Mouse (Mus musculus) A20 (cell line): ENCODE results near the gene Angptl2.

Source experiments
- DNase-seq: peaks from one replicate; pipeline ENCODE4 v3.0.0-alpha.2; 2011; ENCODE audit warnings: low read depth, low spot score

Angptl2 gene

DNA sequence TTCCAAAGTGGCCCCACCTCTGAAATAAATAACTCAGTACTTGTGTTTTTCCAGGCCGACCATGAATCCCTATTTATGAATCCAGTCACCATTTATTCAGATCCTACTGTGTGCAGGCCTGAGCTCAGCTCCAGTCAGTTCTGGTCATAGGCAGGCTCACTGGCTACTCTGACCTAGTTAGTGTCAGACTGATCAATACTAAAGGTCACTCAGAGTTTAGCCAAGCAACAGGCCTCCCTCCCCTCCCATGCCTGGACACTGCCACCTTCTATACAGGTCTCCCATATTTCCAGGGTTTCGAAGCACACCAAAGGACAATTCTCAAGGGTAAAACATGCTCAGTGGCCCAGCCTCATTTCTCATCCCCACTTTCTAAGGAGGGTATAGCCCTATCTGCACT lies 54.7 kb downstream of the Angptl2 start:
- no peak for DNase-seq

DNA sequence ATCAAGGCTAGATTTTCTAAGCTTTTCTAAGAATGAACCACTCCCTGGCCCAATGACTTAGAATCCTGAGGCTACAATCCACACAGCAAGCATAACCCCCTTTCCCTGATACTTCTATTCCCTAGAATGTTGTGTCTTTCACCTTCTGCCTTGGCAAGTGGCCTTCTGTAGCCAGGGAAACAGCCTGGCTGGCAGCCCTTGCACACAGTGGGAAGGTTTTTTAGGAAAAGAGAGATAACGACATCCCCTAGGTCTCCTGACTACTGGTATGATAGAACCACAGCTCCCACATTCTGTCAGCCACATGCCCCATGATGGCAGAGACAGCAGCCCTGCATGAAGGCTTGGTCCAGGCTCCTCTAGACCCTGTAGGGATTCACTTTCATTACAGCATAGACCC lies 55.6 kb downstream of the Angptl2 start:
- DNase-seq = no peak

DNA sequence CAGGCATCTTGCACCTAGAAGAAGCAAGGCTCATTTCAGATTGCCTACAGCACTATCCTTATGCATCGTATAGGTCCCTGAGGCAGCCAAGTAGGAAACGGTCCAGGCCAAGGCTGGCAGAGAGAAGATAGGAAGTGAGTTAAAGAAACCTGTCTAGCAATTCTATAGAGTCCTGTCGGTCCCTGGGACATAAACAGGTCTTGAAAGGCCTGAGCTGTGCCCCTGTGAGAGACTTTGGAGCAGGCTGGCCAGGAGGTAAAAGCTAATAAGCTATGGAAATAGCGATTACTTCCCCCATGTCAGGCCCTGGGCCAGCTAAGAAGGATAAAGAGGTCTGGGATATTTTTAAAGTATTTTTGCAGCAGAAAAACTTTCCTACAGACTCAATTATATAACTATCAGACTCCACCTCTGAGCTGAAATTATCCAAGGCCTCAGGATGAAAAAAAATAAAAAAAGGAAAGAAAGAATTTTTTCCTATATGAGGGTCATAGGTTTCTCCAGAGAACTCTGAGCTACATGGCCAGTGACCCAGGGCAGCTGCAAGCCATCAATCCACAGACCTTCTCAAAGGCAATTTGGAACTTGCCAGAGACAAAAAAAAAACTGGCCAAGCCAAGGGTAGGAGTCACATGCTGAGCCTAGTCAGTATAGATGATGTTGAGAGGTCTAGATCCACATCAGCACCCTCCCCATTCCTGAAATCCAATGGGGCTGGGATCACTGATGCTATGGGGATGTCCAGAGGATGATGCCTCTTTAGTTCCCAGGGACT lies 57.0 kb downstream of the Angptl2 start:
- no peak for DNase-seq

DNA sequence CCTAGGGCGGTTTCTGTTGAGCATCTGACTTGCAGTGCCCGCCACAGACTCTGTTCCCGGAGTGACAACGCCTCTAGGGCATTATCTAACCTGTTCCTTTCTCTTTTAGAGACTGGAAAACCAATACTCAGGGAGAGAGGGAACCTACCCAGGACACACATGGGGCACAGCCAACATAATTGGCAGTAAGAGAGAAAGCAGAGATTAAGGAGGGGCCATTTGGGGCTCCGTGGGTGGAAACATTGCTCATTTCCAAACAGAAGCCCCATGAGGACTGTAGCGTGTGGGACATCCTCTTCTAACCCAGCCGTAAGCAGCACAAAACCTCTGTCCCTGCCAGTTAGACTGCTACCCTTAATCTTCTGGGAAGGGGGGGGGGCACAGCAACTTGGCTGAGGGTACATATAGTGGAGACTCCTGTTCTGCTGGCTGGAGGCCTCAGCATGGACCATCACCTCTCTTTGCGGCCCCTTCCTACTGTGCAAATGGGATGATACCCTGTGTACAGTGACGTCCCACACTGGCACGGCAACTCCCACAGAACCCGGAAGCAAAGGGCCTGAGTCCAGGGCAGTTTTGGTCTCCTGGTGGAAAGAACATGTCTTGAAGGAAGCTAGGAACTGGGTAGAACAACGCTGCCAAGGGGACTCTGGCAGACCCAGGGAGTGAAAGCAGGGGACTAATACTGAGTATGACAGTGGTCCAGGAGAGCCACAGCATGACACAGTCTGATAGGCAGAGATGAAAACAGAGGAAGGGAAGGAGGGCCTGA lies 59.0 kb downstream of the Angptl2 start:
- no peak for DNase-seq

DNA sequence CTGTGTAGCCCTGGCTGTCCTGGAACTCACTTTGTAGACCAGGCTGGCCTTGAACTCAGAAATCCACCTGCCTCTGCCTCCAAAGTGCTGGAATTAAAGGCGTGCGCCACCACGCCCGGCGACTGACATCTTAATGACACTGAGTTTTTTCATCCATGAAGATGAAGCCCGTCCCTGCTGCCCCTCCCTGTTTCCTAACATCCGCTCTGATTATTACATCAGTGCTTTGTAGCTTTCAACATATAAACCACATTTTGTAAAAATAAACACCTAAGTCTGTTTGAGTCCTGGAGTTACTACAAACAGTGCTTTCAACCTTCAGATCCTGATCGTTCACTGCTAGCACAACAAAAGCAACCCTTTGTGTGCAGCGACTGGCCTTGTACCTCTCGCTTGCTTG lies 63.9 kb downstream of the Angptl2 start:
- DNase-seq = no peak

DNA sequence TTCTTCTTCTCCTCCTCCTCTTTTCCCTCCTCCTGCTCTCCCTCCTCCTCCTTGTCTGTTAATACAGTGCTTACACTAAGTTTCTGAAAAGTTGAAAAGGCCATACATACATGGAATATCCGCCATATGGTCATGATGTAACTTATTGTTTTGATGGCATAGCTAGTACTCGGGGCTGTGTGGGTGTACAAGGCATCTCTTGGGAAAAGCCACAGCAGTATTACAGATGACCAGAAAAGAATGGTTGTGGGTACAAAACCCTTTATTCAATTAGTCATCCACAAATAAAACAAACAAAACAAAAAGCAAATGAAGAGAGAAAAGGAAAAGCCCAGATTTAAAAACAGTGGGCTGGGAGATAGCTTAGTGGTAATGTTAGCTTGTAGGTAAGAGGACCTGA lies 64.7 kb downstream of the Angptl2 start:
- no peak for DNase-seq

DNA sequence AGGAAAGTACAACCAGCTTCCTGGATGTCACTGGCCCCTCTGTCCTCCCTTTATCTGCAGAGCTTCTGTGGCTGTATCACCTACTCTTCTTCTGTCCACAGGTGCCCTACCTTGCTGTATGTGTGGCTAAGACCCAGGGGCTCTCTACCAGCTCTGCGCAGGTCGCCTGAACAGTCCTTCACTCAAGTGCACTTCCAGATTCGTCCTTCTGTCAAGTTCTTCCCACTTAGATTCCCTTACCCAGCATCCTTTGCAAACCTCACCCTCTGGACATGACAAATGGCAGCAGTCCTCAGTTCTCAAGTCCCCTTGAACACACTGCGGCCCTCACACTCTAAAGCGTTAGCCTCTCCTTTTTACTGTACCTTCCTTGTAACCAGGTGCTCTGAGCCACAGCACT lies 65.9 kb downstream of the Angptl2 start:
- no peak for DNase-seq

DNA sequence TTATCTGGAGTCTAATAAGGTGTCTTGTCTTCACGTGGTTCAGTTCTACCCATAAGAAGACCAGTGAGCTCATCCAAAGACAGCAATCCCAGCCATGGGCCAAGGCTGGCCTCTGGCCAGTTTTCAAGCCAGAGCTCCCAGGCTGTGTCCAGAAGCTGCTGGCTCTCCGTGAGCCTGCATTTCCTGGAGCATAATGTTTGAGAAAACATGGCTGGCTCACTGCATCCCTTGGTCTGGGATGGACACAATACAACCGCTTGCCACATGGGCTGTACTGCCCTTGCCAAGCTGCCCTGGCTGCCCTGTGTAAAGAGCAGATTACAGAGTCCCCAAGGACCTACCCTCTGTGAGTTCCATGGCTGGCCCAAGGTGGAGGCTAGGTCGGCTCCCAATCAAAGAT lies 67.0 kb downstream of the Angptl2 start:
- no peak for DNase-seq

DNA sequence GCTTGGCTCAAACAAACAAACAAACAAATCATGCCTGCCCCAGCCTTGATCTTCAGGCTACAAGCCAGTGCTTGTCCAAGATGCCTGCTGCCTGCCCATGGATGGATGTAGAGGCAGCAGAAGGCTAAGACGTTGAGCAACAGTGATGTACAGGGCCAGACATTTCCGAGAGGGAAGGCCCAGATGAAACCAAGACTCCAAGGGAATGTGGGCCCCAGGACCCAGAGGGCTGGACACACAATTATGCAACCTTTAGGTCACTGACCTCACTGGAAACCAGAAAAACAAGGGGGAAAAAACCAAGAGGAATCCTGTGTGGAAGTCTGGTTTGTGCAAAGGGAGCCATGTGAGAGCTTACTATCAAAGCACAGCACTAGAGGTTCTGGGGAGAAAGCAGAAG lies 67.8 kb downstream of the Angptl2 start:
- no peak for DNase-seq

DNA sequence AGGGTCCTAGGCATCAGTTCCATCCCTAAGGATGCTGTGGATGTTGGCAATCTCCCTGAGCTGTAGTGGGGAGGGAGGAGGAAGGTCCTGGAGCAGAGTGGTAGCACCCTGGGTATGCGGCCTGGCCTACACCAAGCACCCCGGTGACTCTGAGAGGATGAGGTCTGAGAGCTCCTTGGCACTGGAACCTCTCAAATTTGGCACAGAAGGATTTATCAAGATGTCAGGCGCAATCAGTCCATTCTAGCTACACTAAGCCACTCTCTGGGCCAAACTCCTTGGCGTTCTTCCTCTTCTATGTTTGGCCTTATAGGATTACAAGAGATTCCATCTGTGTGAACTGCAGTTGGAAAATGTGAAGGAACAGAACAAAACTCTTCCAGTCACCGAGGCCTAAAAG lies 73.0 kb downstream of the Angptl2 start:
- DNase-seq = no peak

DNA sequence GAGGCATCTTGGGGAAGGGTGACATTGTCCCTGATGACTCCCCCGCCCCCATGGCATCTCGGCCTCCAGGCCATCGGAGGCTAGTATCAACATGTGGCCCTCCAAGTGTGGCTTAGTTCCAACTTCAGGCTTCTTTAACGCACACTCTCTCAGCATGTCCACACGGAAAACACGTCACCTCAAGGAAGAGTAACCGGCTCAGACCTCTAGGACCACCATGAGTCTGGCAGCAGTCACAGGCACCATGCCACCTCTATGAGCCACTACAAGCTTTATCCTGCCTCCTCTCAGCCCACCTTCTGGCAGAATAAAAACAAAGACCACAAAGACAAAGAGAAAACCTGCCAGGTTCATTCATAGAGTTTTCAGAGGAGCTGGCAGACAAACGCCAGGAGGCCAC lies 74.6 kb downstream of the Angptl2 start:
- no peak for DNase-seq

DNA sequence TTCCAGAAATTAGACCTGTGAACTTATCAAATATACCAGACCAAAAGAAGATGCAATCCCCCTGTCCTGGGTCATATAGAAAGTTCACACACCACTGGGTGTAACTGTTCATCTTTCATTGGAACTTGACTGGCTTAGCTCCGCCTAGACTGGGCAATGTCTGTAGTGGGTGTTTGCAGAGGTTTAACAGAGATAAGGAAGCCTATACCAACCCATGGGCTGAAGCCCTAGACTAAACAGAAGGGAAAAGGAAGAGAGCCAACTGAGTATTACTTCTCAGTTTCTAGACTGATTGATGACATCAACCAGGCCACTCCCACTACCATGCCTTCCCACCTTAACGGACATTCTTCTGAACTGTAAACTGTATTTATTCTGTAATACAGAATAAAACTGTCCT lies 76.2 kb downstream of the Angptl2 start:
- DNase-seq = no peak

DNA sequence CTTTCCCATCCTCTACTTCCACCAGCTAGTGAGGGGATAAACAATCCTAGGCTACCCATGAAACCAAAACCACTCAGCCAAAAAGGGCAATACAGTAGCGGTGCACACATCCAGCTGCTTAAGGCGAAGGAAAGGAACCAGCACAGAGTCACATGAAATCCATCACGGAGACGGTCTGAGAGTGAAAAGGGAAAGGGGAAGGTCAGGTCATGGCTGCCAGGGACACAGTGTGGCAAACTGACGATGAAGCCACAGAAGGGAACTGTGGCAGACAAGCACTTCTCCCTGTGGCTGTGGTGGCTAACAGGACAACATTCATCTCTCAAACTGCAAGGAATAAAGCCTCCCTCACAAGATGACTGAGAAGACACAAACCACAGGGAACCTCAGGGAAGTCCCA lies 79.2 kb downstream of the Angptl2 start:
- no peak for DNase-seq
